Mouse (Mus musculus) embryo, embryonic 10.5 days (tissue): ENCODE measurements around the gene Pnpo.

ENCODE experiments used
- DNase-seq: peaks from one replicate; pipeline ENCODE4 v3.0.0-alpha.2; 2015; ENCODE audit warnings: low spot score

Gene Pnpo

GRCm38 (mm10) chr11:96937549-96938425 is 6.0 kb downstream of the Pnpo start:
- DNase-seq: peak; percentile 72

GRCm38 (mm10) chr11:96935872-96936650 is 7.7 kb downstream of the Pnpo start:
- no peak for DNase-seq

- DNase-seq: peak; percentile 81
Observed at GRCm38 (mm10) chr11:96934921-96935356, 8.8 kb downstream of the Pnpo start.

DNA sequence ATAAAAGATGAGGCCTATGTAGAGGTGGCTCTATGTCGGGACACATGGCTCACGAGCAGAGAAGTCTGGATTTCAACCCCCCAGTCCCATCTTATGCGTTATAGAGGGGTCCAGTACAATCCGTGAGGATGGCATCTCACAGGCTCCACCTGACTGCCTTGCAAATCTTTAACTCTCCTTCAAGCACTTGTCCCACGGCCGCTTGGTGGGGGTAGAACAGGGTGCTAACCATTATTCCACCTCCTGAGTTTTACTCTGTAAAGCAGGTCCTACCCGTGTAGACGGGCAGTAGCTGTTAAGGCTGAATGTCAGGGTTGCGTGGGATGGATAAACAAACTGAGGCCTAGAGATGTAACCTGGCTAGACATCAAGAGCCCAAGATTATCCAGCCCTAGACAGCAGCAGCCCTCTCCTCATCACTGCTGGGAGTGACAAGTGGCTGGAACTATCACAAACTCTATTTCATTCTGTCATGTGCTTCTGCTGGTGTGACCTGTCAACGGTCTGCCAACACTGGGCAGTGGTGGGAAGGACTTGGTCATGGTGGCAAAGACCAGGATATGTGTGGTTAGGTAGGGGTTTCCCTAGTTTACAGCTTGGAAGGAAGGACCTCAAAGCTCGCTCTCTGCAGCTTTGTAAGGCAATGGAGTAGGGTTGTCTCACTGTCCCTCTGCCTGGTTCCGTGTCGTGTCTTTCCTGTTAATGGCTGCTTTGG is 10.1 kb downstream of the Pnpo start:
- no peak for DNase-seq

DNA sequence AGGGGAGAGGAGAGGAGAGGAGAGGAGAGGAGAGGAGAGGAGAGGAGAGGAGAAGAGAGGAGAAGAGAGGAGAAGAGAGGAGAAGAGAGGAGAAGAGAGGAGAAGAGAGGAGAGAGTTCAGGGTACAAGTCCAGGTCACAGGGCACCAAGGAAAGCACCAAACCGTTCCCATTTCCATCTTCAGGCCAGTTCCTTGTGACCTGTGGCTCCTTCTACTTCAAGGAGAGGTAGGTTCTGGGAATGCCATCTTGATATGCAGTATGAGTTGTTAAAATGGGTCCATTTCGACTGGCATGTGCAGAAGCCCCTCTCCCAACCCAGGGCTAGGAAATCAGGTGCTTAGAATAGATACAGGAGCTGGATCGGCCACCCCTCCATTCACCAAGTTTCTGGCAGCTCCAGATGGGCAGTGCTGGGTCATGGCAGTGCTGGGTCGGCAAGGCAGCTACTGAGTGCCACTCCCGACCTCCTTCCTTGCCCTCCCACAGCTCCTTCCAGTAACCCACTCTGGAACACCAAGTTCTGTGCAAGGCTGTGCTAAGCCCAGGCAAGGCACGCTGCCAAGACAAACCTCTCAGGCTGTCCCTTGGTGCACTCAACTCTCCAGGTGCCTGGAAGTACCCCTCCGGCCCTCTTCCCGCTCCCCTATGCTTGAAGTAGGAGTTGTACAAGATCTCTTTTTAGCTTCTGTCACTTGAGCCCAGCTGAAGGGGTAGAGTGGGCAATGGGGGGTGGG is 12.3 kb downstream of the Pnpo start:
- DNase-seq: no peak

DNA sequence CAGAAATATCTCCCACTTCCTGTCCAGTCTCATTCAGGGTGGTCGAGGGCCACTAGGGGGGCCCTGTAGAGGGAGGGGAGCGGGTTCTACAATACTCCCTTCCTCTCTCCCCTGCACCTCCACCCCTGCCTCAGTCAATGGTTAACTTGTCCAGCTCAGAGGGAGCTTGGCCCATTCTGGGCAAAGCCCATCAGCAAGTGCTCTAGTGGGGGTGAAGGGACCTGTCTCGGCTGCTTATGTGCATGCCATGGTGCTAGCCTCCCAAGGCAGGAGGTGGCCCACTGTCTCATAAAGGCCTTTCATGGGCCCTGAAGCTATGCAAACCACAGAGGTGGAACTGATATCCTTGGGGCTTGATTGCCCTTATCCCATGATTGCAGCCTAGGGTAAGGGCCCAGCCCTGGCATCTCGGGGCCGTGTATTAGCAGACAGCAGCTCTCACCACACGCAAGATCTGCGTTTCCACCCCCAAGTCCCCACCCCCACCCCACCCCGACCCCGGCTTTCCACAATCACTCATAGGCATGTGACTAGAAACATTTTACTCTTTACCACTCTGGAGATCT is 13.9 kb downstream of the Pnpo start:
- DNase-seq: no peak

GRCm38 (mm10) chr11:96929096-96929765 is 14.6 kb downstream of the Pnpo start:
- peak; percentile 9 for DNase-seq

- DNase-seq: peak; percentile 7
Observed at GRCm38 (mm10) chr11:96928691-96929090, 15.1 kb downstream of the Pnpo start.

DNA sequence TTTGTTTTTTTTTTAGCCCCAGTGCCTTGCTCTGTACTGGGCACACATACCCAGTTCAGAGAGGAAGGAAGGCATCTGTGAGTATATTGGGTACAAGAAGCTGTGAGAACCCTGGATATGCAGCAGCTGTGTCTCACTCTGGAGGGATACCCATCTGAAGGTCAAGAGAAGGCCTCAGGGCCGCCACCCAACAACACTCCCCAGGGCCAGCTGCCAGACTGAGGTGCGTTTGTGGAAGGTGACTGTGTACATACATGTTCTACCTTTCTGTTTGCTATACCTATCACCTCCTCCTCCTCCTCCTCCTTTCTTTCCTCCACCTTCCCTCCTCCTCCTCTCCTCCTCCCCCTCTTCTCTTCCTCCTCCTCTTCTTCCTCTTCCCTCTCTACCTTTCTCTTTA is 15.7 kb downstream of the Pnpo start, which contains the start of gene Prr15l:
Gene Prr15l, plus strand, starts transcription at position 17 of the 400 bp plus-strand sequence.
- no peak for DNase-seq

DNA sequence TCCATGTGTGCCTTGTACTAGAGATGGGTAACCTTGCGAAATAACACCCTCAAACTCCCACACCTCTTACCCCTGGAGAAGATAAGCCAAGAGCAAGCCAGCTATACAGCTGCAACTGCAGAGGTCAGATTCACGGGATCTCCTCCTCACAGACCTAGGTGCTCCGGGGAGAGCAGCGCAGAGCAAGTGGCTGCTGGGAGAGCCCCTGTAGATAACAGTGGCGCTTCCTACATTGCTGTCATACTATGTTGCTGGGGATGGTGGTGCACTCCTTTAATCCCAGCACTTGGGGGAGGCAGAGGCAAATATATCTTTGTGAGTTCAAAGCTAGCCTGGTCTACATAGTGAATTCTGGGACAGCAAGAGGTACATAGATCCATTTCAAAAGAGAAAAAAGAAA is 17.2 kb downstream of the Pnpo start:
- no peak for DNase-seq

DNA sequence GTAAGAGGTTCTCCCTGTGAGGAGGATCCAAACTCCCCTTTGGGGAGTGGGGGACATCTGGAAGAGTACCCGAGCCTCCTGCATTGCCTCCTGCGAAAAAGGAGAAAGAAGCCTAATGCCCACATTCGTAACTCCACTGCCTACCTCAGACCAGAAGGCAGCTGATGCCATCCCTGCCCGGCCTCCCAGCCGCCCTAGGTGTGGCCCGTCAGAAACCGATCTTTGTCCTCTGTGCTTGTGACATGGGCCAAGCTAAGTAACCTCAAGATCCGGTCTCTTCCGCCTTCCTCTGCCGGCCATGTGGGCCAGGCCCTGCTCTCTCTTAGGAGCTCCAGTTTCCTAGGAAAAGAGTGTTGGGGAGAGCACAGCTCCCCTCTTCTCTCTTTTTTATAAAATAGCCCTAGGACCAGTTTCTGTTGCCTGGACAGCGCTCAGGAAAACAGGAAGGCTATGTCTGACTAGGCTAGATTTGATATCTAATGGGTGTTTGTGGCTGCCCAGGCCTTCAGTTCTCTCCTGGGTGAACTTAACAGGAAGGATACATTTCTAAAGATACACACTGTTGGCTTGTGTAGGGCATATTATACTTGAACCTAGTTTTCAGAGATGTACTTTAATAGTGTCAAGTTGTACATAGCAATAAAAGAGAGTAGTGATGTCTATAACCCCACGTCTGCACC is 18.2 kb downstream of the Pnpo start:
- DNase-seq: no peak

- no peak for DNase-seq
Observed at GRCm38 (mm10) chr11:96924861-96925260, 18.9 kb downstream of the Pnpo start.

DNA sequence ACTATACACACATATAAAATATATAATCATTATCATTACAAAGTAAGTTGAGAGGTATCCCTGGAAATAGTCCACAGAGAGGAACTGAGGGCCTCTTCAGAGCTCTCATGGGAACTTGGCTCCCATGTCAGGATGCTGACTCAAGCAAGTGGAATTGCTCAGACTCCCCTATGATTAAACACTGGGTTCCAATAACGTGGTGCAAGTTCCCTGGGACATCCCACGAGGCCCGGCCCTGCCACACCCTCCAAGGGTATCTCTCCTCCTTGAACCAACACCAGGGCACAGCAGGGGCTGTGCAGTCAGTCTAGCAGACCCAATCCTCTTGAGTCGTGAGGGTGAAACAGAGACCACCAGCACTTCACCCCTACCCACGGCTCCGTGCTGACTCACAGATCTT is 24.8 kb downstream of the Pnpo start:
- DNase-seq: no peak

GRCm38 (mm10) chr11:96917415-96917814 is 26.4 kb downstream of the Pnpo start:
- DNase-seq: no peak

DNA sequence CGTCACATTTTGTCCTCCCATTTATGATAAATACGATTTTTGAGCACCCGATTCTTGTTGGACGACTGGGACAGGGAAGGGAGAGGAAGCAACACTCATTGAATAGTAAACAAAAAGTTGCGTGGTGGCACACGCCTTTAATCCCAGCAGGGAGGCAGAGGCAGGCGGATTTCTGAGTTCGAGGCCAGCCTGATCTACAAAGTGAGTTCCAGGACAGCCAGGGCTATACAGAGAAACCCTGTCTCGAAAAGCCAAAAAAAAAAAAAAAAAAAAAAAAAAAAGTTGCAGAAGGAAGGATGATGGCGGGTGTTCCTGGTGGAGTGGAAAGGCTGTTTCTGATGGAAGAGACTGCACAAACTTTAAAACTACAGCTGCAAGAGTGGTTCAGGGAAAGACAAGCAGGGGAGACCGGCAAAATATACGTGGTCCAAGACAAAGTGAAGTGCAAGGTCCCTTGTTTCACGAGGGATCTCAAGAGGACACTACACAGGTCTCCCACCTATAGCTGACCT is 26.8 kb downstream of the Pnpo start:
- DNase-seq: no peak

GRCm38 (mm10) chr11:96916044-96916884 is 27.5 kb downstream of the Pnpo start, which contains the start of gene Cdk5rap3:
Gene Cdk5rap3, minus strand, starts transcription at chr11:96916496.
- DNase-seq: peak; percentile 100

GRCm38 (mm10) chr11:96912682-96913081 is 31.1 kb downstream of the Pnpo start:
- no peak for DNase-seq

DNA sequence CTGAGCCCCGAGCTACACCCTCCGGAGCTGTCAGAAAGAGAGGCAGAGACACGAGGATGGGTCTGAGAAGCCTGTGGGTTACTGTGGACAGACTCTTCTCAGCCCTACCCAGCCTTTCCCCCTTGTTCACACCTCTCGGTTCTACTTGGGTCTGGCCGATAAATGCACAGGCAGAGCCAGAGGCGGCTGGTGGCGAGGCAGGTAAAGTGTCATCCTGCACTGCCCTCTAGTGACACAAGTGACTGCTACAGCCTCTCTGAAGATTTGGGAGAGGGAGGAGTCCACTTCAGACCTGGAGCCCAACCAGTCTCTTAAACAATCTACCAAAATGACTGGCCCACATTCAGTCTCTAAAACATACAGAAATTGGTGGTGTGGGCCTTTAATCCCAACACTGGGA is 33.8 kb downstream of the Pnpo start:
- peak; percentile 96 for DNase-seq

DNA sequence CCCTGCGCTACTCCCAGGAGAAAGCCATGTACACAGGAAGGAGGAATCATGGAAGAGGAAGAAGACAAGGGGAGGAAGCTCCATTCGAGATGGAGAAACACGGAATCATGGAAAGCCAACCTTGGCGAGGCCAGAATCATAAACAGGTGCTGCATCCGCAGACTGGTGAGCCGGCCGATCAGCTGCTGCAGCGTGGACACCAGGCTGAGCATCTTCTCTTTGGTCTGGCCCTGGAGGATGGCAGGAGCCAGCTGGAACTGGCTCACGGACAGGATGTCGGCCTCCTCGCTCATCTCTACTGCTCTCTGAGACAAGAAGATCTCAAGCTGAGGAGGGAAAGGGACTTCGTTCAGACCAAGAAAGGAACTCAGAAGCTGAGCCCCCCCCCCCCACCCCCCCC is 35.2 kb downstream of the Pnpo start:
- no peak for DNase-seq
